Mouse (Mus musculus) bone marrow macrophage, adult 2 months (primary cell): ENCODE results near the gene Fgfr2.

Experiments used
- CTCF ChIP-seq: IDR thresholded peaks from 2 replicates; pipeline ENCODE4 v1.5.1; 2012; ENCODE audit warnings: low read depth, mild to moderate bottlenecking, low read length, moderate library complexity
- POLR2A ChIP-seq: IDR thresholded peaks from 2 replicates; pipeline ENCODE4 v1.6.1; 2012; ENCODE audit warnings: mild to moderate bottlenecking, low read depth, low read length, borderline replicate concordance

- TF ChIP-seq CTCF (no peak), POLR2A (no peak)
These were observed 2939.2 kb downstream of the Fgfr2 start for GRCm38 (mm10) chr7:130183960-130184359.
